Mouse (Mus musculus): ENCODE results near the gene Lrrc1.
A peak's percentile ranks its signal among the peaks of the same experiment; 100 is the strongest.

Lrrc1 gene

GRCm38 (mm10) chr9:77543351-77544321, 1.0 kb downstream of the Lrrc1 start:
- DNase-seq (ENCODE audit: low spot score) = peak; percentile 21

- no peak for DNase-seq (ENCODE audit: low spot score)
These were observed 3.1 kb downstream of the Lrrc1 start for GRCm38 (mm10) chr9:77541556-77541955.

DNA sequence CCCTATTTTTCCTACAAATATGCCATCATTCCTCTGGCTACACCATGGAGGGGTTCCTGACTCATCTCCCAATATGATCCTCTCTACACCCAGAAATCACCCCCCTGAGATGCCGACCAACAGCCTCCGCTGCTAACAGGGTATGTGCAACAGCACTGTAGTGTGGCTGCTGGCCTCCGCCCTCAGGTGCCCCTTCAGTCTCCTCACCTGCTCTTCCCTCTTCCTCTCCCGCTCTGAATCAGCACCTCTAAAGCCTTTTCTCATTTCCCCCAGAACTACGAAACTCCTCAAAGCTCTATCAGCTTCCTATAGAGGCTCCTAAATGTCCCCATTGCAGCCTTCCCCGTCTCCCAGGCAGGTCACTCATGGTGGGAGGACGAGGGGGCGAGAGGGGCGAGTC, 5.4 kb downstream of the Lrrc1 start:
- no peak for DNase-seq (ENCODE audit: low spot score)

DNA sequence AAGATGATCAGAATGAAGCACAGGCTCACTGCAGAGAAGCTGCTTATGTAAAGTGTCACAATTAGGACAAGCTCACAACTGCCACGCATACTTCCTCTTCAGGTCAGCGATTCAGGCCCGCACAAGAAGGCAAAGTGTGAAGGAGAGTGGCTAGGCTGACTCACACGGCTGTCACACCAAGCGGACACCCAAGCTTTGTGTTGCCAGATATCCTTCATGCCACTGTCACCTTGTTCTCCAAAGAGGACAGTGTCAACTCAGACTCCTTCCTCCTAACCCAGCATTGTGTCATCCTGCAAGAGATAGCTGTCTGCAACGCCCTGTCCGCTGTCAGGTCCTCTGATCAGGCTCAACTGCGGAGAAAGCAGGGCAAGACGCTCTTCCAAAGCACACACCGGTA, 7.3 kb downstream of the Lrrc1 start:
- DNase-seq (ENCODE audit: low spot score) = no peak

GRCm38 (mm10) chr9:77536832-77537231, 7.8 kb downstream of the Lrrc1 start:
- DNase-seq (ENCODE audit: low spot score) = no peak

- DNase-seq (ENCODE audit: low spot score) = no peak
These were observed 8.4 kb downstream of the Lrrc1 start for GRCm38 (mm10) chr9:77536286-77536685.

DNA sequence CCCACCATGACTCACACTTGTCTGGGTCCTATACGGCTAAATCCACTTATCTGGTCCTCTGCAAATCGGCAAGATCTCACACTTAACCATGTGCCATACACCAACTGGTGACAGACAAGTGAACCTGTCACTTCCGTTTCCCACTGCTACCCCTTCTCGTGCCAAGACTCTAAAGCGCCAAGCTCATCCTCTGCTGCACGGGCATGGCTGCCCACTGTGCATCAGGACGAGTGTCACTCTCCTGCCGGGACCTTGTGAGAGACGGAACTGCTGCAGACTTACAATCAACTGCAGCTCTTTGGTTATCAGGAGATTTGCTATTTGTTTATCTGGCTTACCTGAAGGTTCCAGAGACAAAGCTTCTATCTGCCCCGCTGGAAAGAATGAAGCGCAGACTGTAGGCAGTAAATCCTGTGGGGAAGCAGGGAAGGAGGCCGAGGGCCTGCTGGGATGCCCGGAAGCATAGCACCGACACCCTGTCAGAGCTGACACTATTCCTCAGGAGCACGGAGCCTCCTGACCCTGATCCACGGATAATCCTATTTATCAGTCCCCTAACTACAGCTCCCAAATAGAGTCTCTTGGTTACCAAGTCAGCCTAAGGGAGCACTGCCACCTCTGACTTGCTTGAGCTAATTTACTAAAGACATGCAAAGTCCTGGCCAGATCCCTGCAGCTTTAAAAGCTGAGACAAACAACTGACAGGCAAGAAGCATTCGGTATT, 9.5 kb downstream of the Lrrc1 start:
- DNase-seq (ENCODE audit: low spot score) = no peak

DNA sequence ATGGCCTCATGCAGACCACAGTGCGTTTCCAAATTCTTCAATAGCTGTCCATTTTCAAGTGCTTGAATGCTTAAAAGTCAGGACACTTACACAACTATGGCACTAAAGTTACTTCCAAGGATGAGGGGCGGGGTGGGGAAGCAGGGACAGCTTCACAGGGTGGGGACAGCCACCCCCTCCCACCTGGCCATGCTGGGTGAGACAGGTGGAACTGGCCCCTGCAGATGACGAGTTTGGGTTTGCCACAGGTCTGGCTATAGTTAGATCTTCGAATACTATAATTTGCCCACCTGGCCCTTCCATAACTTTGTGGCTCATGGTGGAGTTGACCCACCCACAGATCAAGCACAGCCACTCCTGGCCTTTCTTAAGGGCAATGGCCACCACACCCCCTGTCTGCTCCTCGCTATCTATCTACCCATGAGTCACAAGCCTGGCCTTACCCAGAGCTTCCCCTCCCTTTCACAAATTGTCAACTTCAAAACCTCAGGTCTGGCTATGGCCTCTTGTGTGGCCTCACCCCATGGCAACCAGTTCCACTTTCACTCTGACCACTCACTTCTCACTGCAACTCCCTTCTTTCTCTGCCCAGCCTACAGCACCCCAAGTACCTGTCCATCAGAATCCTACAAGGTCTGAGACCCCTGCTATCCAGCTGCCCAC, 16.2 kb downstream of the Lrrc1 start:
- DNase-seq (ENCODE audit: low spot score) = no peak

DNA sequence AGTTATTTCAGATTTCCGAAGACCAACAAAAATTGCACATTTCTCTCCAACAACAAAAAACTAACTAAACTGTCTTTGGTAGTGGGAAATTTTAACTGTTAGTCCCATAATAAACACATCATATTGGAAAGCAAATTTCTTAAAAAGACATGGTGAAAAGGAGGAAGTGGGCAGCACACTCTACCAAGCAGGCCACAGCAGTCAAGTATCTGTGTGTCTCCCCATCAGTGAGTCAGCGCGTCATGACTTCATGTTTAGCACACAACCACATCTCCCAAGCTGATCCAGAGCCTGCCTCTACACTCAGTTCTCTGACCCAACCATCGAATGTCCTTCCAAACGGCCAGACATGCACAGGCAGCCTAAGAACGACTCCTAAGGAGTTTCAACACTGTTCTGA, 17.5 kb downstream of the Lrrc1 start:
- DNase-seq (ENCODE audit: low spot score) = no peak

GRCm38 (mm10) chr9:77526715-77527114, 18.0 kb downstream of the Lrrc1 start:
- no peak for DNase-seq (ENCODE audit: low spot score)

DNA sequence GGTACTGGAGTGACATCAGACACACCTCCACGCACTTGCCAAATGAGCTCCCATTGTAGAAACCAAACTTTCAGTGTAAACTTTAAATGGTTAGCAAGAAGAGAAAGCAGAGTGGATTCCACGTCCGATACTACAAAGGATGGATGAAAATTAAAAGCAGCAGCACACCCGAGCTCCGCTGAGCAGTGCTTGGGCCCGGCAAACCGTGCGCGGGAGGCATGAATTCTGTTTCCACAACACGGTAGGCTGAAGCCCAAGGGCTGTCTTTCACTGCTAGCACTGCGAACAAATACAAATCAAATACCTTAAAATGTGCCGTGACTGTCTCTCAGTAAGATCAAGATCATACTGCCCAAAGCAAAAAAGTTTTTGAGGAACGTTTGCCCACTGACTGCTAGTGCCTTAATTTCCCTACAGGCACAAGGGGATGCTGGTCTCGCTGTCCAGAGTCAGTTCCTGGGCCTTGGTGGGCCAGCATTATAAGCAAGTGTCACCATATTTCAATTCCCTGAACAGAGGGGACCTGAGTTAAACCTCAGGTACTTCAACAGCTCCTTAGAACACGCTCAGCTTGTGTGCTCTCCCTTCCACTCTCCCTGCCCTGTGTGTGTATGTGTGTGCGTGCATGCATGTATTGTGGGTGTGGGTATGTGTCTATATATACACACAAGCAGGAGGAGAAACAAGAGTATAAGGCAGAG, 18.9 kb downstream of the Lrrc1 start:
- DNase-seq (ENCODE audit: low spot score) = no peak

DNA sequence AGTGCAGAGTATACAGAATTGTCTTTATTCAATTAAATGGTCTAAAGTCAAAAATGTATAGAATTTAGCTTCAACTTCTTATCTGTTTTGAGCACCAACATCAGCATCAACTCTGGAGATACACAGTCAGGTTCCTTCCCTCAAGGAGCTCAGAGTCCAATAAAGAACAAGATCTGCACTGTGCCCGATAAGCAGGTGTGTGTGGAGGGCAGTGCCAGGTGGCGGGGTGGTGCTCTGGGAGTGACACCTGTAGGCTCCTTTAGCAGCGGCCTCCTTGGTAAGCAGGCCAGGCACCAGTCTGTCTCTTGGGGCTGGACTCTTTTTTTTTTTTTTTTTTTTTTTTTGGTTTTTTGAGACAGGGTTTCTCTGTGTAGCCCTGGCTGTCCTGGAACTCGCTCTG, 20.9 kb downstream of the Lrrc1 start:
- no peak for DNase-seq (ENCODE audit: low spot score)

DNA sequence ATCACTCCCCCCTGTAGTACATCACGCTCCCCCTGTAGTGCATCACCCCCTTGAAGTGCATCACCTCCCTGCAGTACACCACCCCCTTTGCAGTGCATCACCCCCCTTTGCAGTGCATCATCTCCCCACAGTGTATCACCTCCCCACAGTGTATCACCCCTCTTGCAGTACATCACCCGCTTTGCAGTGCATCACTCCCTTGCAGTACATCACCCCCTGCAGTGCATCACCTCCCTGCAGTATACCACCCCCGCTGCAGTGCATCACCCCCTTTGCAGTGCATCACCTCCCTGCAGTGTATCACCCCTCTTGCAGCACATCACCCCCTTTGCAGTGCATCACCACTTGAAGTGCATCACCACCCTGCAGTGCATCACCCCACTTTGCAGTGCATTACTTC, 22.2 kb downstream of the Lrrc1 start:
- DNase-seq (ENCODE audit: low spot score) = no peak

GRCm38 (mm10) chr9:77519198-77519597, 25.5 kb downstream of the Lrrc1 start:
- no peak for DNase-seq (ENCODE audit: low spot score)

- no peak for DNase-seq (ENCODE audit: low spot score)
These were observed 27.8 kb downstream of the Lrrc1 start for GRCm38 (mm10) chr9:77516782-77517364.

DNA sequence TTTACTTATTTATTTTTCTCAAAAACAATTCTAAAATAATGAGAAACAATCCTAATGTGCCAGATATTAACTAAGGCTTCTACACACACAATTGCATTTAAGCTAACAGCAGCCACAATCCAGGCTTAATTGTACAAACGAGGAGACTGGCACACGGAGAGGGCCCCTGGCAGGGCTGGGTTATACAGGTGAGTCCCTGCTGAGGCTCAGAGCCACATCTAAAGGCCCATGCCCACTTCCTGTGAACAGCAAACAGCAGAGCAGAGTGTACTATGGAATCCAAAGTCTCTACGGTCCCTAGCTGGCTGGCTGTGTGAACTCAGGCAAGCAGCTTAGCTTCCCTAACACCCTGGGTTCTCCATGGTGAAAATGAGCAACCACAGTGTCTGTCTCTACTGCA, 30.8 kb downstream of the Lrrc1 start:
- DNase-seq (ENCODE audit: low spot score) = no peak

DNA sequence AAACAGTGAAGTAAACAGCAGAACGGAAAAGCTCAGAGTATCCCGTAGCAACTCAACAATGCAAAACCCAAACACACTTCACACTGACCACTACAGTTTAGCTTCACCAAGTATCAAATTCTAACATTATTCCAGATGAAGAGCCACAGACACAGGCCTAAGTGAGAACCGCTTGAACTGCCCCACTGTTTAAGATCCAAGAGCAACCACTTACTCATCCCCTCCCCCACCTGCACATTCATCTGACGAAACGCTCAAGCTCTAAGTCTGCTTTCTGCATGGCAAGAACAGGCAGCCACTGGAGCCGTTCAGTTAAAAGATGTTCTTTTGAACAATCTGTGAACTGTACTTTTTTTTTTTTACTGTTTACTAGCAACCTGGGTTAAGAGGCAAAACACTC, 32.5 kb downstream of the Lrrc1 start:
- DNase-seq (ENCODE audit: low spot score) = no peak

GRCm38 (mm10) chr9:77510574-77510973, 34.1 kb downstream of the Lrrc1 start:
- DNase-seq (ENCODE audit: low spot score) = no peak

GRCm38 (mm10) chr9:77507743-77508394, 36.8 kb downstream of the Lrrc1 start:
- no peak for DNase-seq (ENCODE audit: low spot score)

DNA sequence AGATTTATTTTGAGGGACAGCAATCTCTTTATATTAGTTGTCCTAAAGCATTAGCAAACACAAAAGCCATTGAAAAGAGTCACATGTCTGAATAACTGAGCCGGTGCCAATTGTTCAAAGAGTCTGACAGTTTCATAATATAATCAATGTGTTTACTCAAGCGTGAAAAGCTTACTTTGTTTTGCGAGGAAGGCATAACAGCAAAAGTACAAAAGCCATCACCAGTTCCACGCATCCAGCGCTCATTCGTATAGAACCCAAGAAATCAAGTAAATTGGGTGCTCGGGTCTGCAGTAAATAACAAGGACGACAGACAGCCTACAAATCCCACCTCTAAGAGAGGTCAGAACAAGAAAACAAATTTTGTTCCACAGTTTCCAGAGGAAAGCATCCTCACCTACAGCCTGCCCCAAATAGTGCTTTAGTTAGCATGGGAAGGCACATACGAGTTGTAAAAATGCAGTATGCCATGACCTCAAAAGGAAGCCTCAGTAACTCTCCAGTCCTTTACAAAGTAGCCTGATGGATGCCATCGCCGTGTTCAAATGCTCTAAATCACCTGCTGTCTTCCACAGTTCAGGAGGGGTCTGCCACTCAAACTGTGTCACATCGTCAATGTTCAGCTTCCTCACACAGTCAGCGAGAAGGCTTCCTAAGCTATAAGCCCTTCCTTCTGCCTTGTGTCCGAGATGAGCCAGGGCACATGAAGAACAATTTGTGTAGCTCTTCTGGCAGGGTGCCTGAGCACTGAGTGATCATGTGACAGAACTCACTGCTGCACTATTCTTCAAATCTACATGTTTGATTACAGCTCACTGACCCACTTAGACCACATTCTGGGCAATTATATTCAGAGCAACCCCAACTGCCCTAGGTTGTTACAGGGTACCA, 41.9 kb downstream of the Lrrc1 start:
- no peak for DNase-seq (ENCODE audit: low spot score)
